Mouse (Mus musculus) kidney, postnatal 25 days (tissue): ENCODE data around the gene Apip.

Experiments
- DNase-seq, 2 experiments: peaks; one replicate each; pipeline ENCODE4 v3.0.0; 2021; ENCODE audit warnings: mixed read lengths in 2 of 2

Apip gene

DNA sequence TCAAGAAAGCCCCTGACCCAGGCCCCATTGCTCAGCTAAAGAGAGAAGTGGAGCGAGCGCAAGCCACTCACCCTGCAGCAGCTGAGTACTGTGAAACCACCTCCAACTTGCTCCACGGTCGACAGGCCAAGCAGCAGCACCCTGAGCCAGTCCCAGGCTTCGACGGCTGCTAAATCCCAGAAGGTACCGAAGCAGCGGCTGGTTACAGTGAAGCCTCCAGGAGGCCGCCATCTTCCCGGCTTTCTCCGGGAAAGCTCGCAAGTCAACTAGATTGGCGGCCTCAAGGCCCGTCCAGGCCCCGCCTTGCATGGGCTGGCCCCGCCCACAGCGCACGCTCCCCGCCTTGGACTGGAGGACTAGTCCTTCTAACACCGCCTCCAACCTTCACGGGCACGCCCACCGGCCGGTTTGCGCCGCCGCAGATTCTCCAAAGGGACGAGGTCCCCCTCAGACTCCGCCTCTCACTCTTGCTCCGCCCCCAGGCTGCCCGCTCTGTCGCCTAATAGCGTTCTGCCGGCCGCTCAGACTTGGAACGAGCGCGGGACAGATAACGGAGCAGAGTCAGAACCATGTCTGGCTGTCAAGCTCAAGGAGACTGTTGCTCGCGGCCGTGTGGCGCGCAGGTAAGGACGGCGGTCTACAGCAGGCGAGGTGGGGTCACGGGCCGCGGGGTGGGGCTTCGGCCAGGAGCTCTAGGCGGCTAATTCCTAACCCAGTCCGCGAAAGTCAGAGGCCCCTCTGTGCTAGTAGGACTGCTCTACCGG is at the start of gene Apip, which contains the start of gene Pdhx:
Apip (plus strand) TSS at position 457 of the 764 bp plus-strand sequence.
Pdhx (minus strand) TSS at position 295 of the 764 bp plus-strand sequence.
- peak; percentile 100 for DNase-seq

DNA sequence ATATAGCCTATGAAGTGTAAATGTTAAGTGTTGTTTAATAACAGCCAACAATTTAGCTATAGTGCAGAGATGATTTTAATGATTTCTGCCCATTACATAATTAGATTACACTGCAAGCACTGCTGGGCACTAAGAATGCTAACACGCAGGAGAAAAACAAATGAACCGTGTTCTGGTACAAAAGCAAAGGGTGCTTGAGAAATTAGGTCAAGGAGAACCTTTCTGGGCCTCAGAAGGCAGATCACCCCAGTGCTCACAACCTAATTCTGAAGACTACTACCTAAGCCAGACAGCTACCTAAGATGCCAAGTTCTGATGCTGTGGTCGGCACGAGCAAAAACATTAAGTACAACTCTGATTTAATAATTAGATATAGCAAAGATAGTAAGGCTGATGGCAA is 35.6 kb upstream of the Apip start:
- no peak for DNase-seq

DNA sequence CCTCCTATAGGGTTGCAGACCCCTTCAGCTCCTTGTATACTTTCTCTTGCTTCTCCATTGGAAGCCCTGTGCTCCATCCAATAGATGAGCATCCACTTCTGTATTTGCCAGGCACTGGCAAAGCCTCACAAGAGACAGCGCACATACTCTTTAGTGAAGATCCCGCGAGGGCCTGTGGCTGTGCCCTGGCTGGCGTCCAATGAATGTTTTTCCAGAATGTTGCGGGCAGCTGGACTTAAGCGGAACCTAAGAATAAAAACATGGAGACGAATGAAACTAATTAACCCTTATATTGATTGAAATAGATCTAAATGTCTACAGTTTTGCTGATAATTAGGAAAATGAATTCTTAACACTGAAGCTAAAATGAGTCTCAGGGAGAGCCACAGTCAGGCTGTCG is 32.6 kb upstream of the Apip start:
- peak in 1 of 2 experiments; percentile 18 for DNase-seq

DNA sequence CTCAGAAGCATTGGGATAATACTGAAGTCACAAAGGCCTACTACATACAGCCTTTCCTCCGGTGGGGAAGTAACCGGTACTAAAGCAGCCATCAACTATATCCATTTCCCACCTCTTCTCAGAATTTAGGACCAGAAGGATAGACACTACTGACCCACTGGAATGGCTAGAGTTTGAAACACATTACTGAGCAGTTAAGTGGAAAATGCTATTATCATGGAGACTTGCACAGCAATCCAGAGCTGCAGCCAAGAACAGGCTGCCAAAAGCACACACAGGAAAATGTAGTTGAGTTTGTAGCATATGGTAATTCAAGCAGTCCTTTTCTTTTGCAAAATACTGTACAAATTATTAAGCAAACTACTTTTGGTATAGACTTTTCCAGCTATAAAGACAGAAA is 28.2 kb upstream of the Apip start:
- no peak for DNase-seq

DNA sequence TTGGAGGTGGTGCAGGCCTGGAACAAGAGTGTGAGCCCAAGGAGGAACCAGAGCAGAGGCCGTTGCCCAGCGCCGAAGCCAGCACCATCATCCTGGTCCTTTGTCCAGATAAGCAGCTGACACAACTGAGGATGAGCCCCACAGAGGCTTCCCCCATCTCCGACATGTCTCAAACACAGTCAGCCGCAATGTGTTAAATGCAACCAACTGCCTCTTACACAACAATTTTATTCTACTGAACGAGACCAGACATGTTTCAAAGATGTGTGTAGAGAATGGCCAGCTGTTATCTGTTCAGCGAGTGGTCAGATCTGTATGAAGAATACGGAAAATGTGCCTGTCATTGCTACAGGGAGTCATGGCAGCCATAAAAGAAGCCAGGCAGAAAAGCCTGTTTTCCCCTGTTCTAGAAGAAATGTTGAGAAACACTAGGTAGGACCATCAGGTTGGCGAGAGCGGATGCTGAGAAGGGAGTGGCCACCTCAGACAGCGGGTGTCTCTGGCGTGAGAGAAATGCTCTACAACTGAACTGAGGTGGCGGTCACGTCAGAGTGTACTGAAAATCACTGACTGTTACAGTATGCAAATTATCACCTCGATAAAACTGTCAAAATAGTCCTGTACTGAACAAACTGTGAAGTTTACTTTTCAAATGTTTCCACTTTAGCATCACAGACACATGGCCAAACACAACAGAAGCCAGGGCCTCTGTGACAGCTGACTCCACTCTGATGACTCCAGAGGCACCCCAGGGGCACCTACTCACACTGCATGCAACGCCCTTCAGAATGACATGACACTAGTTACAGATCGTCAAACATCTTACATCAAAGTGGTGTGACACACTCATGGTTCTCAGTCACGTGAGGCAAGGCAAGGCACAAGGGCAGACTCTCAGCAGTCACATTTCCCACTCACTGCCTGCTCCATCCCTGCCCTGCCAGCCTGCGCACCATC is 21.3 kb upstream of the Apip start:
- DNase-seq = no peak

DNA sequence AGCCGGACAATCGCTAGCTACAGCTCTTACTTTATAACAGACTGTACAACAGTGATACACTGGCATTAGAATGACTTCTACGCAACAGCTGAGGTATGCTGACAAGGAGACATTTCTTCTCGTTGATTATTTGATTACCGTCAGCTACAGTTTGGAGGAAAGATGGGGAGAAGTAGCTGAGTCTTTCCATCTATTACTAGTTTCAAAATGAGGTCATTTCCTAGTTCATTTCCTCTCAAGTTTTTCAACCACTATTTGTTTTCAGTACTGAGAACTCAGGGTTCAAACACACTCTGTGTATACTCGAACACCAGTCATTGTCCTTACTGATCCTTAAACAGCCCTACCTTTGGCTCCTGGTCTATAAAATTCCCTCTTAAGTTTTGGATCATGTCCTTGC is 17.7 kb upstream of the Apip start:
- DNase-seq = no peak

DNA sequence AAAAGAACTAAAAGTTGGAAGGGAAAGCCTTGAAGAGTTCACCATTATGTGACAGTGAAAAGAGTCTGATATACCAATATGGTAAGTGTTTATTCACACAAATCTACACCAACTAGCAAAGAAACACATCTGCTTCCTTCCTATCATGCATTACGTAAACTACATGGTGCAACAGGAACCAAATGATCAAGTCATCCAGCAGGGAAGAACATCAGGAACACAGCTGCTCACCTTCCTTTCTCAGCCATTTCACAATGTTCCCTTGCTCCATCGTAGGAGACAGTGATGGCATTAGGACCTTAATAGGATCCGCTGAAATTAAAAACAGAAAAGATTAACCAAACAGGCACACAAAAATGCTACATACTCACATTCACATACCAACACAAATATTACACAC is 15.2 kb upstream of the Apip start:
- no peak for DNase-seq

DNA sequence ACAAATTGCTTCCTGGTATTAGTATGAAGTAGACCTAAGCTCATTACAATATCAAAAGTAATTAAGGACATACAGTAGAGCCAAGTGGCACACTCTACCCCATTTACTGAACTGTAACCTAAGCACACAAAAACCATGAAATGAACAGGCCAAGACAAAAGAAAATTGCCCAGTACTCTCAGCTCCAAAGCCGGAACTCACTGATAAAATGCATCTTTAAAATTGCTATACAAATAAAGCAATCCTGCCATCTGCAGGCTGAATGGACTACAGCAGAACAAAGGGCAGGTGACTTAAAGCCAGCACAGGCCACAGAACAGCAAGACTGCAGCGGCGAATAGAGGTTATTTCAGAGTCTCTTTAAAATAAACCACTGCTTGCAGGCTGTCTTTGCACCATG is 10.6 kb upstream of the Apip start:
- peak; percentile 43 to 73 for DNase-seq

DNA sequence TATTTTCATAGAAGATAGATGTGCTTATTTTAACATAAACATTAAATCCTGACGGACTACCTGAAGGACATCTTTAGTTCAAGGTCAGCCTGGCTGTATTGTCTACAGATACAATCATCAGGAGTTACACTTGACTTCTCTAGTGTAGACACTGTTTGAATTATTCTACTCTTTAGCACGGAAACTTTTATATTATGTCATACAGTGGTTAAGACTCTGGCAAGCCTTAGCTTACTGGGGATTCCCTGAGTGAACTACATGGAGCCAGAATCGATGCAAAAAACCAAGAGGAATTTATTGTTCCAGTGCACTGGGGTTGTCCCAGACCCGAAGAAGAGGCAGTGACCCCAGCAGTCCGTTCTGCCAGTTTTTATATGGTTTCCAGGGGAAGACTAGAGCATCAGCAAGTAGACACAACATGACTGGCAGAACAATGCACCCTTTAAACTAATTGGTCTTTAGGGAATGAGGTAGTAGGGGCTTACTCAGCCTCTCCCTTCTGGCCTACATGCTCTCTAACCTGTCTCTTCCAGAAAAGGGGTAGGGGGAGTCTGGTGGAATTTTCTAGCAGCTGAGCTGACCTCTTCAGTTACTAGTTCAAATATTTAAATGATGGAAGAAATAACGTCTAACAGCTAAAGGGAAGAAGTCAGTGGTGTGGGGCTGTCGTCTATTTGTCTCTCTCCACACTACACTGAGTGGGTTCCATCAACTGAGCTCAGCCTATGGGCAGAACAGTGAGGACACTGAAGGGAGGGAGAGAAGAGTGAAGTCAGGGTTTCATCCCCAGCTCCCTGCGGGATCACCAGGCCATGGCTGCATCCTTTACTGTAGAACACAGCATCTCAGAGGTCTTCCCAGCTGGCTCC is 6.6 kb upstream of the Apip start:
- DNase-seq = no peak

DNA sequence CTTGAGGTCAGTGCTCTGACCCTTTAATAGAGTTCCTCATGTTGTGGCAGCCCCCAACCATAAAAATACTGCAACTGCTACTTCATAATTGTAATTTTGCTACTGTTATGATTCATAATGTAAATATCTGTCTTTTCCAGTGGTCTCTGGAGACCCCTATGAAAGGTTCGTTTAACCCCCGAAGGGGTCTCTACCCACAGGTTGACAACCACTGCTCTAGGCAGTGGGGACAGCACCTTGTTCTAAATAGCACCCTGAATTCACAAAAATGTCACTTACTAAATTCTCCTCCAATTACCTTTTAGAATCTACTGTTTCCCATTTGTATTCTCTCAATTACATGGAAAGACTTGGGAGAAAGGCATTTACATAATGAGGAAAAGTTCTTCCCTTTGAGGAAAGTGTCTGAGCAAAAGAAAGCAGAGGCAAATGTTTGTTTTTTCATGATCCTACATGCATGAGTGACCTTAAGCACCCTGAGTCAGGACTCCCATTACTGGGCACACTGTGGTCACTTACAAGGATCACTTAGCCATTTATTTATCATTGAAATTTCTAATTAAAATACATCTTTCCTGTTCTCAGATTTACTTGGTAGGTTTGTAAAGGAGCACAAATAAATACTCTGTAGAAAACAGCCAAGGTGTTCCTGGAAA is 5.8 kb upstream of the Apip start:
- no peak for DNase-seq

DNA sequence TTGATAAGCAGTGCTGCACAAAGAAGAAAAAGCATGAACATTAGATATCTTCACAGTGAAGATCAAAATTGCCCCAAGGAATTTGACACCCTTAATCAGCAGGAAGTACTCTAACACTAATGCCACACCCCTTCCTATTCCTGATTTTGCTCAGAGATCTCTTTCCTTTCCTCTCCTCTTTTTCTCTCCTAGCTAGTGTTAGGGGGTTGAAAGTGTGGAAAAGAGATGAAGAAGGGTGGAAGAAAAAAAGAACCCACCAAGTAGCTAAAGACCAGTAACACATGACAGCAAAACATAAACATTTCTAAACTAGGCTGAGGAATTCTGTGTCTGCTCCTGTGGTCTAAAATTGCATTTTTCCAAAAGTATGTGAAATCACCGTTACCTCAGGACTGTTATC is 4.9 kb upstream of the Apip start:
- DNase-seq = no peak

DNA sequence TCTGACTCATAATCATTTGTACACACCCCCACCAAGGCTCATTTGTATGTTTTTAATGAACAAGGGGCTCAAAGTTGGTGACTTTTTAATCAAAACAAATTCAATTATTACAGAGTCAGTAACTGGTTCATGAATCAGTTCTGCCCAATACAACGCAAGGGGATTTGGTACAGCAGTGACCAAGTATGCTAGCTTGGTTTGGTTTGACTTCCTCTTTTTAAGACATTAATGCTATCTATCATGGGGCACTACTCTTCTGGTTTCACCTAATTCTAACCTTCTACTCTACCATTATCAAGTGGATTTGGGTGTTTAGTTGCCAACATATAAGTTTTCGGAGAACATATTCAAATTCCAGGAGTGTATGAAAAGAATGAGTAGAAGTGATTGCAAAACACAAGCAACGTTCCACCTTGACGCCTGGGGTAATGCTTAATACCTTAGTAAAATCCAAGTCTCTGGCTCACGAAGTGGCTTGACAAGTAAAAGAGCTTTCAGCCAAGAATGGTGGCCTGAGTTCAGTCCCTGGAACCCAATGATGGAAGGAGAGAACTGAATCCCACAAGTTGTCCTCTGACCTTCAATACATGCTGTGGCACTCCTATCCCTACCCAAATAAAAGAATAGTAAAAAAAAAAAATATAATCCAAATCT is 3.6 kb upstream of the Apip start:
- DNase-seq = no peak

DNA sequence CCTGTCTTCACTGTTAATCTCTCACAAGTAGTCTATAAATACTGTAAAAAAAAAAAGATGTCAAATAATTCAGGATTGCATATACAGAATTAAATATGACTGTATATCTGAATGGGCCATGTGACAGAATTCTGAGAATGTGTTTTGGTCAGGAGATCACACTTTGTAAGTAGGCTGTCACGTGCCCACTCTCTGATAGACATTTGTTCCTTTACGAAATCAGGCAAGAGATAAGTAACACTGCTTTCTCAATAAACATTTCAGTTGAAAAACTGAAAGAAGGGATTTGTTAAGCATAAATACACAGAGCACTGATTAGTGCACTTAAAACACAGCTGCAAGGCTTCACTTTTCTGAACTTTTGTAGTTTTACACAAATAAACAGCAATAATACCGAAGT is 2.9 kb upstream of the Apip start:
- DNase-seq = no peak

DNA sequence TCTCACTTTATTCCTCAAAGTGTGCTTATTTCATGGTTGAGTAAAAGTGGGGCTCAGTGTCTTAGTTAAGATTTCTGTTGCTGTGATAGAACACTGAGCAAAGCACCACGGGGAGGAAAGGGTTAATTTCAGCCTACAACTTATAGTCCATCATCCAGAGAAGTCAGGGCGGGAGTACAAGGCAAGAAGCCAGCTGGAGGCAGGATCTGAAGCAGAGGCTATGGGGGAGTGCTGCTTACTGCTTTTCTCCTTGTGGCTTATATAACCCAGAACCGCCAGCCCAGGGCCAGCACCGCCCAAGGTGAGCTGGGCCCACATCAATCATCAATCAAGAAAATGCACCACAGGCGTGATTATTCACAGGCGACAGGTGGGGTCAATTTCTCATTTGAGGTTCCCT is 7.6 kb downstream of the Apip start:
- no peak for DNase-seq

DNA sequence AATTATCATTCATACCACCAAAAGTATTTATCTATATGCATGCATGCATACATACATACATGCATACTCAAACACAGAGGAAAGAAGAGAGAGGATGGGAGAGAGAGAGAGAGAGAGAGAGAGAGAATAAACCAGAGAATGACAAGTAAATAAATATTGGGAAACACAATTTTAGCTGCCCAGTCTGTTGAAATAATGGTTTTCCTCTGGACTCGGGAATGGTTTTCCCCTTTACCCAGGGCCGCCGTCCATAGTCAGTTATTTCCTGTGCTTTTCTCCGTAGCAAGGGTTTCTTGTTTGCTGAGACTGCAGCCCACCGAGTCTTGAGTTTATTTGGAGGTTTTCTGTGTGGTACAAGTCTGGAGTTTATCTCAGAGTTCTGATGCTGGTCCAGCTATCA is 8.2 kb downstream of the Apip start:
- no peak for DNase-seq

DNA sequence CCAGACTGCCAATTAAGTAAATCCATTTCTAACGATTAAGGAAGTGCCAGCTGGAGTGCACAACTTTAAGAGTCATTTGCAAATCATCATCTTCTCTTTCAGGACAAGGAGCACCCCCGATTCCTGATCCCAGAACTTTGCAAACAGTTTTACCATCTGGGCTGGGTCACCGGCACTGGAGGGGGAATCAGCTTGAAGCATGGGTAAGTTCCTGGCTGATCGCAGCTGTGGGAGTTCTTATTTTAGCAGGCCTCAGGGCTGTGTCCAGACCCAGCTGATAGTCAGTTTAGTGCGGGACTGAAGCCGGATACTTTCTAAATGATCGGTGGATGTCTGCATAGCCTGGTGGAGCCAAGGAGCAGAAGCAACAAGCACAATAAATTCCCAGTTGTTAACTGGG is 9.4 kb downstream of the Apip start:
- DNase-seq = no peak

DNA sequence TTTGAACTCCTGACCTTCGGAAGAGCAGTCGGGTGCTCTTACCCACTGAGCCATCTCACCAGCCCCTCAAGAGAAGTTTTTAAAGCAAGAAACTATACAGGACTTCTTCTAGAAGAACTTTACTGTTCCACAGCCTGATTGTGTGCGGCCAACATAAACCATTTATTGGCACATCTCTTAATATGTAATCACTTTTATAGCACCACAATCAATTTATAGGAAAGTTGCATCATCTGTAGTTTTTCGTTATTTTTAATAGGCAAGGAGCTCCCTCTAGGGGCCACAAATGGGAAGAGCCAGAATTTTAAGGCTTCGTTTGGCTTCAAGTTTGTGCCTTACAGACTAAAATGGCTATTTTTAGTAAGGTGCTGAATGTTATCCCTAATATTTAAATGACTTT is 11.0 kb downstream of the Apip start:
- peak in 1 of 2 experiments; percentile 15 for DNase-seq

DNA sequence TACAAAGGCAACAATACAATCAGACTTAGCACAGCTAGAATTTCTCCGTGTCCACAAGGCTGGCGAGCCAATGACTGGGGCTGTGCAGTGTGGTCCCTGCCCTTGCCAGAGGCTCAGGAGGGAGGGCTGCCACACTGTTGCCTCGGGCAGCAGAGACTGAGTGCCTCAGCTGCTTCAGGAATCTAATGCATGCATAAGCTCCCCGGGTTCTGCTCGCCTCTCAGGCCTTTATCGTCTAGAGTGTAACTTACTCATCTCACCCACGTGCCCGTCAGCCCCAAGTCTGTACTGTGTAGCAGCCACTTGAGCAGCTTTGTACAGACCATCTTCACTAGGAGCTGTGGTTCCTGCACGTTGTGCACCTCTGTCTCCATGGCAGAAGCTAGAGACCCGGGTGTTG is 12.2 kb downstream of the Apip start:
- DNase-seq = no peak

DNA sequence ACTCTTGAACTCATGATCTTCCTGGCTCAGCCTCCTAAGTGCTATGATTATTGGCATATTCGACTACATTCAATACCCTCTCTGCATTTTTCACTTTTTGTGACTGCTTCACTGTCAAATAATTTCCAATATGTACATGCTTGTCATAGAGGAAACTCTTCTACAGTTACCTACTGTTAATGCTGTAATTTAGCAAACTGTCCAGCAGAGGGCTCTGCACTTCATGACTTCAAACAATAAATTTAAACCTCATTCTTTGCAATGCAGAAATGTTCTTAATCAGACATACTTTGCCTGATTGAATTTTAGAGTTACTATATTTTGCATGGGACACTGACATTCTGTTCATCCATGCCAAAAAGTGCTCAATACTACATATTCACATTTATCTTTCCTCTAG is 13.0 kb downstream of the Apip start:
- DNase-seq = peak in 1 of 2 experiments; percentile 53

DNA sequence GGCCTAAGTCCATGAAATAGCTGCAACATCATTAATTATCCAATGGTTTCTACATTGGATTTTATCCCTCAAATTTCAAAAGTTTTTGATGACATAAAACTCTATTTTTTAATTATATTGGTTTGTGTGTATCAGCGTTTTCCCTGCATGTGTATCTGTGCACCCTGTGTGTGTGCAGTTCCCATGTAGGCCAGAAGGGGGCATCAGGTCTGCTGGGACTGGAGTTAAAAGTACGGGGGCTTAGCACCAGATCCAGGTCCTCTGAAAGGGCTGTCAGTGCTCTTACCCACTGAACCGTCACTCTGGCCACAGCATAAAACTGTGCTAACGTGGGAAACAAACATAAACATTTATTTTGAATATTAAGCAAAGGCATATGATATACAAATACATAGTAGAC is 14.6 kb downstream of the Apip start:
- DNase-seq = no peak

DNA sequence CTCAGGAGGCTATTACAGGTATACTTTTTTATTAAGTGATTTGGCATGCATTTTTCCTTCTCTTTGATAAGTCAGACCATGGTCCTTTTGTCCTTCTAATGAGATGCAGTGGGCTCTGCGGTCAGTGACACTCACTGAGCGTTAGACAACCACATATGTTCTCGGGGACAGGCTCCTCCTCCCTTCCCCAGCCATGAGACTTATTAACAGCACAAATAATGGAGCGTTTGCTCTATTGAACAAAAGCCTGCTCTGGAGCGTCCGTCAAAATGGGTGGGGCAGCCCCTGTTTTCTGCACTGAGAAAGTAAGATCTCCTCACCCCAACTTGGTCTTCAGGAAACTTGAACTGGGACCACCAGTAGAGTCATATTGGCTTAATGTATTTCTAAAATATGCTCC is 16.0 kb downstream of the Apip start:
- DNase-seq = no peak

DNA sequence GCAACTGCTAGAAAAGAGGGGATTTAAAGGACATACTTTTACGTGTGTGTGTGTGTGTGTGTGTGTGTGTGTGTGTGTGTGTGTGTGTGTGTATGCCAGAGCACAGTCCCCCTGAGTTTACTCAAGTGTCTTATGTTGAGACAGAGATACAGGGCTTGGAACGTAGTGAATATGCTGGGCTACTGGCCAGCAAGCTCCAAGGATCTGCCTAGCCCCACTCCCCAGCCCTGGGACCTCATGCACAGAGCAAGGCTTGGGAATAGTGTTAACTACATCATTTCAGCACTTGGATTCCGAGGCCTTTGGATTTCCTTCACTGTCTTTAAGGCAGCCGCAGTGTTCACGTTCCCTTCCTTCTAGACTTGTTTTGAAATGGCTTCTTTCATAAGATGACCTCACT is 29.1 kb downstream of the Apip start:
- DNase-seq = no peak
